Mouse (Mus musculus) ZHBTc4 (cell line): ENCODE measurements around the gene Rassf5.

ENCODE experiments used
- DNase-seq: peaks from one replicate; pipeline ENCODE4 v3.0.0-alpha.2; 2011; ENCODE audit warnings: low read depth, low spot score

The Rassf5 gene

DNA sequence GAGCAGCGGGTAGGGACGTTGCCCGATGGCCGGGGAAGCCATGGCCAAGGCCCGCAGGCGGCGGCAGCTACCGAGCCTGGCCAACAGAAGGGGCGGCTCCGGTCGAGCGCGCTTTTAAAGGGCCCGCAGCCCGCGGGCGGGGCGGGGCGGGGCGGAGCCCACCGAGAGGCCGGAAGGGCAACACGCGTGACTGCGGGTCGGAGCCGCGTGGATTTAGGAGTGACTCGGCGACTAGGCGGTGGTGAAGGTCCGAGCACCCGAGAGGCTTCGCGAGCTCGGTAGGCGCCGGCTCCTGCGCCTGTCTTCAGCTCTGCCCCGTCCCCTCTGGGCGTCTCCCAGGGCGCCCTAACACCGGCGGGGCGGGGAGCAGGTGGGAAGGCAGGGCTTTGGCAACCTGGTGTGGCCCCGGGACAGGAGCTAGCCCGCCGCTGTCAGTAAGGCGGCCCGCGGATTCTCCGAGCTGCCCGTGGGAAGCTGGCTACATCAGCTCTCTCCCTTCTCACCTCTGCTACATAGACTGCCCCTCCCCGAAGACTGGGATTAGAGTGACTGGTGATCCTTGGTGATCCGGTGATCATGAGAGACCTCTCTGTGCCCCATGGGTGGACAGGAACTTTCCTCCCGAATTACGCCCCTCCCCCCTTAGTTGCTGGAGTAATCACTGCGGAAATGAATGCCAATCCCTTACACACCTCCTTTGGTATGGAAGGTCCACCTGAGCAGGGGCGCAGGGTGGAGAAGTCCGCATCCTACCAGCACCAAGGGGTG is at the start of gene Rassf5:
Gene Rassf5 (minus strand): TSS at position 170 of the 768 bp plus-strand sequence.
- DNase-seq = peak; percentile 57

DNA sequence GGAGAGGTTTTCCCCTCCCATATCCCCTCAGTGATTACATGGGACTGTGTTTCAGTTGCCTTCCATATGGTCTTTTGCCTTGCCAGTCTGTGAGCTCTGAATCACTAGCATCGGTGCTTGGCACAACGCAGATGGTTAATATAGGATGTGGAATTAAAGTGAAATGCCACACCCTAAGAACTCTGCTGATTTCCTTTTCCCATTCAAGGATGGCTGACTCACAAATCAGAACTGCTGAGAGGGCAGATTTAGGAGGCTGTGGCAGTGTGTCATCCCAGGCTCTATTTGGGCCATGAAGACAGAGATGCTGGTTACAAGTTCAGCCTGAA is 48.8 kb upstream of the Rassf5 start:
- DNase-seq = no peak

DNA sequence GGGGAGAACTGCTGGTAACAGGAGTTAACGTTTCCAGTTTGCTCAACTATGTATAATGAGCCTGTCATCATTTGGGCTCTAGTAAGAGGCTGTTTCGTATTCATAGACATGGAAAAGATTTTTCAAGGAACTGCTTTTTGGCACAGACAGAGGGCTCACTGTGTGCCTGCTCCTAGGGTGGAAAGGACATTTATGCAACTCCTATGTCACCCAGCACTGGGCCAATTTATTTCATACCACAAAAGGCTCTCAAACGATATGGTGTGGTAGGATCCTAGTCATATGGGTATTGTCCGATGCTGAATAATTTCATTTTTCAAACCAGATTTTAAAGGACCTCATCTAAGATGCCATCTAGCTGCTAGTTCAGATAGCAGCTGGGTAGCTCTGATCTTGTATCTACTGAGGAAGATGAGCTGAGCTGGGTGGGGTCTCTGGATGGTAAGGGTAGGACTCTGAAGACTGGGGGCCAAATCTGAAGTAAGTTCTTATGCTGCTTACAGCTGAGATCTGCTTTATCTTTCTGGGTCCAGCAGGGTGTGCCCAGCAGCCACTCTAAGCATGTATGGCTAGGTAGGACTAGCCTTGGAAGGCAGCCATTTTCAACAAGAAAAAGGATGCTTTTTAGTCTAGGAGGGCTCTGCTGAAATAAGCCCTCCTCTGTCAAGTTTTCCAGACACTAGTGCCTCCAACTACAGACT is 48.3 kb upstream of the Rassf5 start:
- no peak for DNase-seq

DNA sequence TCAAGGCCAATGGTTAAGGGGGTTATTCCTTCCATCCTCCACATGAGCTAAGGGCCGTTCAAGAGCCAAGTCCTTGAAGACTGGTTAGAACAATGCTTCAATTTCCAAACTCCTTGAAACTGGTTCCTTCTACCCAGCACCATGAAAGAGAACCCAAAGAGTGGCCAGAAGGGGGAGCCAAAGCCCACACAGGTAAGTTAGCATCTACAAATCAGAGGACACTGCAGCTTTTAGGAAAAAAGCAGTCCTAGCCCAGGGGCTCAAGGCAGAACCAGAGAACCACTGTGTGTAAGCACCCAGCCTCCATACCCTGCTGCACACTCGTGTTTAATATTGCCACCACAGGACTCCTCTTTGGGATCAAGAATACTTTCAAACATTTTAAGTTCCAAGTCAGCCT is 45.6 kb upstream of the Rassf5 start:
- DNase-seq = peak; percentile 76

DNA sequence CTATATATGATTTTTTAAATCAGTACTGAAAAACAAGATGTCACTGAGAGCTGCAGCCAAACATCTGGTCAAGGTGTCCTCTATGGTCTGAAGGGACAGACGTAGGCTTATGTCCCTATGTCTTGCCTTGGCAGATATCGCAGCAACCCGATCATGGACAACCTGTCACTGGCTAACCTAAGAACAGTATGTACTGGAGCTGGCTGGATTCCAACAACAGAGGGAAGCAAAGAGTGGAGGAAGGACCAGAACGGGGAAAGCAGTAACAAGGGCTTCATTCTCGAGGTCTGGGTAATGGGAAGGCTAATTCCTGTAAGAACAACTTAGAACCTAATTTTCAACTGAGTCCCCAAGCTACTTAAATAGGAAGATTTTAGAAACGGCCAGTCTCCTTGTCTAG is 43.9 kb upstream of the Rassf5 start:
- no peak for DNase-seq

DNA sequence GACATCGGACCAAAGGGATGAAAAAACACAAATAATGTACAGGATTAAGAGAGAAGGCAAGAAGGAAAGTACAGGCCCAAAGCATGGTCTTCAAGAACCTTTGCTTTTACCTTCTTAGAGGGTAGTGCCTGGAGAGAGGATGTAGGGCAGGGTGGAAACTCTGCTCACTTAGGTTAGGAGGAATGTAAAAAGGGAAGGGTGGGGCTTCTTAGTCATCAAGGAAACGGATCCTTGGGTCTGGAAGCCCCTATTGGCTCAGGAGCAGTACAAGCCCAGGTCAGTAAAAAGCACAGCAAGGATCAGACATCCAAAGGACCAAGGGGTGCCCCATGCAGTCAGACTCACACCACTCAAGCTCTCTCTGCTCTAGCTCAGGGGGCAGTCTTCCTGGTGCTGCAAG is 42.2 kb upstream of the Rassf5 start:
- DNase-seq = peak; percentile 26

DNA sequence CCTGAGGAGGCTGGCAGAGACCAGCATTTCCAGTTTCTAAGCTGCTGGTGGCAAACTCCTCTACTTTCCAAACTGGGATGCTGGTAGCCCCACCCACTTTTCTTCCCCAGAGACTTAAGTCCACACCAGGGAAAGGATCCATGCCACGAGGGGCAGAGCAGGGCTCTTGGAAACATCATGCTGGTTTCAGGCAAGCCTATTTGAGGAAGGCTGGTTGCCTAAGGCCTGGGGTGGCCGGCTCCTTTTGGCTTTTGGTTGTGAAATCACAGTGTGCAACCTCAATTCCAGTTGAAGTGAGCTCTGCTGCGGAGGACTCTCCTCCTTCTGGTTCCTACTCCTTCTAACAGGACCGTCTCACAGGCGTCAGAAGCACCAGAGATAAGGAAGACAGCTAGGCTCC is 41.7 kb upstream of the Rassf5 start:
- no peak for DNase-seq

DNA sequence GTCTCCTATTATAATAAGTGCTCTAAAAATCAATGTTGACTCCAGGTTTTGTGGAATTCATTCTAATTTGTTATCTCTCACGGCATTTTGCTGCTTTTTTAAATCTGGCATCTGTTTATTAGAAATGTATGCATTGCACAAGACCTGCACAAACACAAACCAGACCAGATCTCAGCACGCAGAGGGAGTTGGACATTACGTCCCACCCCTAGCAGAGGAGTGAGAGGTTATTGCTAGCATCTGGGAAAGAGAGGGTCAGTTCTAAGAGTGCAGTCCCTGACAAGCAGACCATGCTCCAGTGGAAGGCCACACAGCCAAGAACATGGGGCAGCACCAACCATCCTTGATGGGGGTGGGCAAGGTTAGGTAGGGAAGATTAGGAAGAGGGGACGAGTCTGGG is 39.6 kb upstream of the Rassf5 start:
- no peak for DNase-seq

DNA sequence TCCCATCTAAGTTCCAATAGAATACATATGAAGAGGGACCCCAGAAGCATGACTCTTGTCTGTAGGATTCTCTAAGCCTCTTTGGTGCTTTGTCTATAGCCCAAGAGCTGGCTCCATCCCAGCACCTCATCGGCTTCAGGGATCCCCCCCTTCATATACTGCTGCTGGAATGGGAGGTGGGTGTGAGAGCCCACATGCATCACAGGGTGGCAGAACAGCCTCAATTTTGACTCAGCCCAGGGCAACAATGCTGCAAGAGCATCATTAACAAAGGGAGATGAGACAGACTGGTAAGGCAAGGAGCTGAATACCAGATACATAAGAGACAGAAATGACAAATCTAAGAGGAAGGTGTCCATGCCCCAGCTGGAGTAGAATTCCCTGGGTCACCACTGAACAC is 39.1 kb upstream of the Rassf5 start:
- no peak for DNase-seq

DNA sequence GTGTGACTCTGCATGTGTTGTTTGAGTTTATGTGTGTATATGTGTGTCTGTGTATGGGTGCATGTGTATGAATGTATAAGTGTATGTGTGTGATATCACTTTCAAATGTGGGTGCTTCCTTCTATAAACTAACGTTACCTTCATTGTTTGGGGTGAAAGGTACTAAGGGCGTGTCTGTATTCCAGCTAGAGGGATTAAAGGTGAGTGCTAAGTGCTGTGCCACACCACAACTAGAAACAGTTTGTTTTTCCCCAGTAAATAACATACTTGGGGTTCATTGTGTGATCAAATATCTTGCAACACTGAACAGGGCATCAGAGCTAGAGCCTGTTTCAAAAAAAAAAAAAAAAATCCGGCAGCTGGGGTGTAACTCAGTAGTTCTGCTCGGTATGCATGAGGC is 36.7 kb upstream of the Rassf5 start:
- DNase-seq = no peak

DNA sequence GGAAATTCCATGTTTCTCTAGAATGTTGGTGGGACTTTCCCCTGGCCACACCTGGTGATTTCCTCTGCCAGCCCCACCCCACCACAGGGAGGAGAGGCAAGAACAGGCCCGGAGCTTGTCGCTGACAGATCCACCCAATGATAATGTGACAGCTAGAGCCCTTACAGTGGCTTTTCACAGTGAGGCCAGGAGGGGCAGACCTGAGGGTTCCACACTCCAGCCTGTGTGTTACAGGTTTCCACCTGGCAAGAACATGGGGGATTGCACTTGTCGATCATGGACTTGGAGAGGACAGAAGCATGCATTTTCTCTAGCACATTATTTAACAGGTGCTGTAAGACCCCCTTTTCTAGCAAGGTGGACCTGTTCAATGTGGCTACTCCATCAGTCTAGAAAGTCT is 35.2 kb upstream of the Rassf5 start:
- DNase-seq = peak; percentile 63

DNA sequence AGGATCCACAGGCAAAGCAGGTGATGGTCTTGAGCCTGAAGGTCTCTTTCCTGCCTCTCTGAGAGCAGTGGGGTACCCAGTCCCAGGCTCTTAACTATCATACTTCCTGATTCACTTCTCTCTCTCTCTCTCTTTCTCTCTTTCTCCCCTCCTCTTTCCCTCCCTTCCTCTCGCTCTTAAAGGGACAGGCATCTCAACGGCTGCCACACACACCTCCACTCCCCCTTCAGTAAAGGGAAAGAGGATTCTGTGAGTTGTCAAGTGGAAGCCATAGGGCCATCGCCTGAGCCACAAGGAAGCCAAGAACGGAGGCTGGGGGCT is 34.4 kb upstream of the Rassf5 start, which contains the start of gene Ikbke:
Gene Ikbke (minus strand): TSS at position 151 of the 321 bp plus-strand sequence.
- DNase-seq = no peak

DNA sequence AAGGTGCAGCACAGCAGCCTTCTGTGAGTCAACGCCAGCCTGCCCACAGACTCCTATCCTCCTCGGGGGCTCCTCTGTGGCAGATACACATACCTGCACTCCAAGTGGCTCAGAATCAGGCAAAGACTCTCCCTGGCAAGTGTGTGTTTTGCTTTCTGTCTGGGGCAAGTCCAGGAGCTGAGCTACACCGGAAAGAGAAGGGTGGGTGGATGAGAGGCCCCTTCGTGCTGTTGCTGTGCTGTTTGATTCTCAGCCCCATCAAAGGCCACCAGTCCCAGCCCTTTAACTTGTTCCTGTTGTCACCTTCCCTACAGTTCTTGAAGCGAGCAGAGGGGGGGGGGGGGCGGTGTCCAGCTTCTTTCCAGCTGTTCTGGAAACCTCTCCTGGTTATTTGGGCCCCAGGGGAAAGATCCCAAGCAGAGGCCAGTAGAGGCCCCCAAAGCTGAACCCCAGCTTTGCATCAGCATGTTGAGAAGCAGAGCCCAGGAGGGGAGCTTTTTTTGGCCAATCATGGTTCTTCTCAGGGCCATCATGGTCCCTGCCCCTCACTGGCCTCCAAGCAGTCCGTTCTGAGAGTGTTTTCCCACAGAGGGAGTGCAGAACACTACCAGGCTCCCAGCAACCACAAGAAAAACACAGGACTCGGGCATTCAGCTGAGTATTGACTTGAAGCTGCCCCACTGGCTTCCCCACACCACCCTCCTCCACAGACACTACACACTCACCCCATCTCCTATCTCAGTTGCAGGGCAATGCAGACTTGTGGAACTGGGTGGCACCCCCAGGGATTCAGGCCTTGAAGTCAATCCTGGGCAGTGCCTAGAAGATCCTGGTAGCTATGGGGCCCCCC is 33.8 kb upstream of the Rassf5 start:
- no peak for DNase-seq

DNA sequence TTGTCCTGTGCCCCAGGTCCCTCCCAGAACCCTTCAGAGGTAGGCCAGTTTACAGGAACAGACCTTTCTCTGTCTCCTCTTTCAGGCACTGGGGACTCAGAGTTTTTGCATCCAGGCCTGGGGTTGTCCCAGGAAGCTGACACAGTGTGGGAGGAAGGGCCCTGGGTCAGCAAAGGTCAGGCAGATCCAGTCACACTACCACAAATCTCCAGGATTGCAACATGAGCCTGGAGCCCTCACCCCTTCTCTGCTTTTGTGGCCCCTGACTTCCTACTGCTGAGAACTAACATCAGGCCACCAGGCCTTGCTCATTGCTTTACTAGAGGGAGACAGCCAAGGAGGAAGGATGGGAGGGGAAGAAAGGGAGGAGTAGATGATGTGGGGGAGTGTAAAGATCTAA is 31.8 kb upstream of the Rassf5 start:
- no peak for DNase-seq

DNA sequence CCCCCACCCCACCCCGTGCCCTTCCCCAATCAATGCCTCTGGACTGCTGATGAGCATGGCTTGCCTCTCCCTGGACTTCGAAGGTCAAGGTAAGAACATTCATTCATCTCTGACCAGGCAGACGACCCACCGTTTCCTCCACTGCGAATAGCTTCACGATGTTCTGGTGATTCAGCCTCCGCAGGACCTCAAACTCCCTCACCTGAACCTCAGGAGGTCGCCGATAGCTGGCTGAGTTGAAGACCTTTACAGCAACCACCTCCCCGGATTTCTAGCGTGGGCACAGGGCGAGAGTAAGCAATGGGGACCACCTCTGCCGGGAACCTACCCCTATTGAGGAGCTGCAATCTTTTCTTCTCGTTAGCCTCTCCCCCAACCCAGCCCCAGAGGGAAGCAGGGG is 30.5 kb upstream of the Rassf5 start:
- DNase-seq = no peak

DNA sequence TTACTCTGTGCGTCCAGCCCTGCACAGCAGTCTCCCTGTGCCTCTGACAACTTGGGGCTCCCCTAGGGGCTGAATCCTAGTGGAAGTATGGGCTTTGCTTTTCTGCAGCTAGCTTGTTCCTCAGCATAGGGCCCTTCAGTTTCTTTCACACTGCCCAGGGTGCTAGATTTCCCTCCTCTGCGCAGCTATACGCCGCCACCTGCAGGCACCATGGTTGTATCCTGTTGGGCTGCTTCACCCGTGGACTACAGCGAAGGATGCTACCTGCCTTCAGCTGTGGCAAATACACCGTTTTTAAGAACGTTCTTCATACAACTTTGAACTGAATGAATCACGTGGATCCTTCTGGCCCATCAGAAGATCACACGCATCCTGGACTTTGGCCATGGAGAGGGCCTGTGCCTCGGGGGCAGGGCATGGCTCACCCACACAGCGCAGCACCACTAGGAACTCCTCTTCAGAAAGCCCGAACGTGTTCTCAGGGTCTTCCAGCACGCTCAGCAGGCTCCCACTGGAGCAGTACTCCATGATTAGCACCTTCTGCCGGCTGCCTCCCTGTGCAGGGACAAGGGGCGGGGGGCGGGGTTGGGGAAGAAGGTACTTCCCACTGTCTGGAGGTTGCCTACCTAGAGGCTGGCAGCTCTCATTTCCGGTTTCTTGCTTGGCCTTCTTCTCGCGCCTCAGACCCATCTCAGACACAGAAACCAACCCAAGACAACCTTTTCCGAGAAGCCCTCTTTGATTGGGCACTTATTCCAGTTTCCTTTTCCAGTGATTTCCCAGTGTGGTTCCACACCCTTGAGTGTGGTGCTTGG is 29.9 kb upstream of the Rassf5 start:
- peak; percentile 51 for DNase-seq

DNA sequence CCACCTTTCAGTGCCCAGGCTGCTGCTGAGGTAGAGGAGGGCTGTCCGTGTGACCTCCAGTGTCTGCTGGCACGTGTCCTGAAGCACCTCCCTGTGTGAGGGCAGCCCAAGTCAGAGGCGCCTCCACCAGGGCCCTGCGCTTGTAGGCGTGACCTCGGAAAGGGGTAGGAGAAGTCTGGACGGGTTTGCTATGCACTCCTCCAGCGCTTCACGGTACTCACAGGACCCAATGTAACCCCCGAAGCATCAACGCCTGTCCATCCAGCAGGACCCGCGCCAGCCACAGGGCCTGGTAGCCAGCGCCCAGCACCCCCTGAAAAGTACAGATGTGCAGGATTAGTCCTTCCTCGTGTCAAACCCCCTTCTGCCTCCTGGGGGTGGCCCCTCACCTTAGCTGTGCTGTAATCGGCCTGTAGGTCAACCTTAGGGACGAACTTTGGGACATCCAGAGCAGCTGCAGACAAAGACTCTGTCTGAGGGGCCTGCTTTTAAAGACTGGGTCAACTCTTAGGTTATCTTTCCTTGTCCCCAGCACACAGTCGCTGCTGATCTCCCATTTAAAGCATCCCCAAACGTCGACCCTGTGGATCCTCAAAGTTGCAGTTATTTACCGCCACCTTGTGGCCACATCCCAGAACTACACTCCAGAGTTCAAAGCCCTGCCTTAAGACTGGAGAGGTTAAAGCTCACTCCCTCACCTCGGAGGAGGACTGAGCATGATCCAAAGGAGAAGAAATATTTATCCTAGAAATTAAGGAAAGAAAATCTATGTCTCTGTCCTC is 24.9 kb upstream of the Rassf5 start:
- peak; percentile 89 for DNase-seq

DNA sequence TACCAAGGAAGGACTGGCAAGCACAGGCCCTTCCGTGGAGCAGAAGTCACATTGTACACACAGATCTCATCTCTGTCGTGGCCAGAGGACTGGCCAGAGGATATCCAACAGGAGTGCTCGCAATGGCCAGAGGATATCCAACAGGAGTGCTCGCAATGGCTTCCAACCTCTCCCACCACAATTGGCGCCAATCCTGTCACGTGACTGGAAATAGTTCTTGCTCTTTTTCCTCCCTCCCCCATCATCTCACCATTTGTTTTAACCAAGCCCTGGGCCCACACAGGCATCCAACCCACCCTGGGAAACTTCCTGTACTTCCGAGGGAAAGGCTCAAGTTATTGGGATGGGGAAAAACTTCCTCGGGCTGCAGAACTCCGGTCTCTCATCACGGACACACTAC is 23.7 kb upstream of the Rassf5 start:
- peak; percentile 69 for DNase-seq

DNA sequence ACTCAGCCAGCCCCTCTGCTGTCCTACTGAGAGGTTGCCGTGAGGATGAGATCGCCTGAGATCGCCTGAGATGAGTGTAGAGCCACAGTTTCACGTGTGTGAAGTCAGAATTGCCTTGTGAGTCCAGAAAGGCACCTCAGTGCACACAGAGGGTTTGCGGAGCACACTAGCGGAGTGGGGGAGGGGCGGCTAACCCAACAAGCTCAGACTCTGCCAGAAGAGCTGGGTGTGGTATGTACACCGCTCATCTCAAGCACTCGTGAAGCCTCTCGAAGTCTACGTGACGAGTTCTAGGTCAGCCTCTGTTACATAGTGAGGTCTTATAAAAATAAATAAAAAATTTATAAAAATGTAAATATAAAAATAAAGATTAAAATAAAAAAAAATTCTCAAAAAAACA is 18.8 kb upstream of the Rassf5 start:
- DNase-seq = peak; percentile 71

DNA sequence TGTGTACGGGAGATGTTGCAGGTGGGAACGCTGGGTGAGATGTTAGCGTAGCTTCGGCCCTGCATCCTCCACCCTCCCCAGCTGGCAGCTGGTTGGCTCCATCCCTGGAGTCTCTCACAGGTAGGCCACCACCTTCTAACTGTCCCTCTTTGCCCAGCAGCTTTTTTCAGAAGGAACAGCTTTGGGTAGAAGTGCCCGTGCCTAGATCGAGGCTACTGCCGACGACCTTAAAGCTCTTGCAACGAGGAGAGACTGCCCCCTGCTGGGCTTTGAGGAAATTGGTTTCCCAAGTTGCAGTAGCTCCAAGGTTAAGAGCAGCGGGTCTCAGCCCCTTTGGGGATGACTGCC is 15.2 kb upstream of the Rassf5 start:
- DNase-seq = peak; percentile 87
